Mouse (Mus musculus): ENCODE measurements around the gene Pfdn5. TPM values are rescaled to one million over a fixed set of nuclear protein-coding genes. Genes with fewer than 3 reads are reported as not detected.
A peak's percentile ranks its signal among the peaks of the same experiment; 100 is the strongest.

Pfdn5 gene
- total RNA-seq (2021): 100 to 1,000 TPM; 262 to 287 TPM
- long read RNA-seq, experiment 1, transcript Pfdn5-205 (6 exons, 1,062 nt): major isoform, 87 of 91 reads
- long read RNA-seq, experiment 1, partial matches to known transcripts: 1 of 91 reads
- long read RNA-seq, experiment 1, other reads (novel, unspliced or antisense): 3 of 91 reads
- long read RNA-seq, experiment 2, transcript Pfdn5-205 (6 exons, 1,062 nt): major isoform, 89 of 96 reads
- long read RNA-seq, experiment 2, partial matches to known transcripts: 1 of 96 reads
- long read RNA-seq, experiment 2, other reads (novel, unspliced or antisense): 2 of 96 reads

GRCm38 (mm10) chr15:102326022-102326576 lies at the start of gene Pfdn5:
Gene Pfdn5, plus strand, starts transcription at chr15:102326116.
- peak; percentile 87 to 90 for DNase-seq
- intact Hi-C loops (cut with DNase I): no loop called here

DNA sequence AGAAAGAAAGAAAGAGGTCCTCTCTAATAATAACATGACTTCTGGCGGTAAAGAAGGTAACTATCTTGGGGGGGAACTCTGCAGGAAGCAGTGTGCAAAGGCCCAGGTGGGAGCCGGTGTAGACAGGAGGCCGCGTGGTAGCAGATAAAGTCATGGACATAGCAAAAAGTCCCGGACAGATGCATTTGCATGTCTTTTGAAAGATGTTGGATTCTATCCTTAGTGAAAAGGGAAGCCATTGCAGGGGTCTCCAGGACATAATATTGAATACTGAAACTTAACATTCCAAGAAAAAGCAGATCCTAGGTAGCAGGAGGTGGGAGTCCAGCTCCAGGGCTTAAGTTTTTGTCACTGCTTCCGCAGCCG lies 47.2 kb upstream of the Pfdn5 start:
- no peak for DNase-seq
- intact Hi-C loops (cut with DNase I): loop anchor here (2.0 kb wide), 2 partner anchors 30 to 38 kb away; no protein-coding TSS in a partner anchor

- intact Hi-C loops (cut with DNase I): loop anchor here (2.0 kb wide), 2 partner anchors 30 to 38 kb away; no protein-coding TSS in a partner anchor
- DNase-seq: peak; percentile 93 to 94
These were observed 46.7 kb upstream of the Pfdn5 start, which contains the start of gene Mfsd5 for GRCm38 (mm10) chr15:102279092-102279782. Gene Mfsd5, plus strand, starts transcription at chr15:102279454.

- no peak for DNase-seq
- intact Hi-C loops (cut with DNase I): loop anchor here (2.0 kb wide), 2 partner anchors 31 to 39 kb away; no protein-coding TSS in a partner anchor
These were observed 46.0 kb upstream of the Pfdn5 start for GRCm38 (mm10) chr15:102279783-102280520.

GRCm38 (mm10) chr15:102280623-102281022 lies 45.3 kb upstream of the Pfdn5 start:
- DNase-seq: no peak
- intact Hi-C loops (cut with DNase I): no loop called here

DNA sequence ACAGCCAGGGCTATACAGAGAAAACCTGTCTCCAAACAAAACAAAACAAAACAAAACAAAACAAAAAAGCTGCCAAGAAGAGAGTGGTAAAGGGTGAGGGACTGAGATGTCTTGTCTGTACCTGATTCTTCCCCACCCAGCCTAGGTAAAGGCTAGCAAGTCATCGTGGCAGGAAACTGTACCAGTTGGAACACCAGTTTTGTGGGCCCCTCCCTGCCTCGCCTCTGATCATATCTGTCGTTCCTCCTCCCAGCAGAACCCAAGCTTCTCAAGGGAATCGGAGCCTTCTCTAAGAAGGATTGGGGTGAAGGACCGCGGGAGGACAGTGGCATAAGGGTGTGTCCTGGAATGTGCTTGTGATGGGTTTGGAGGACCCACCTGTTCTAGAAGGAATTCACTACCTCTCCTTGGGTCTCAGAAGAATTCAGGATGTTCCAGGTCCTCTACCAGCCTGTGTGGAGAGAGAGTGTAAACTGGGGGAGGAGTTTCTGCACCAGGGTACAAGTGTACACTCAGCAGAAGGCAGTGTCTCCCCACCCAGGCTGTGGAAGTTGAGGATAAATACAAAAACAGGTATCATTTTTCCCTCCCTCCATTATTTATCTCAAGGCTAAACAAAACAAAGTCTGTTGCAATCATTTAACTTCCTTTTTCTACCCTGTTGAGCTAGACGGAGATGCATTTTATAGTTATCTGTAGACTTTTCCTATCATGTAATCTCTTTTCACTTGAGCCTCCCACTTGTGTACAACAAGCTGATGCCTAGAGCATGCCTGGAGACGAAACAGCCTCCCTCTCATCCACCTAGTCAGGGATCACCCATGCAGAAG lies 43.2 kb upstream of the Pfdn5 start:
- intact Hi-C loops (cut with DNase I): no loop called here
- DNase-seq: no peak

GRCm38 (mm10) chr15:102283648-102284047 lies 42.3 kb upstream of the Pfdn5 start:
- intact Hi-C loops (cut with DNase I): no loop called here
- no peak for DNase-seq

DNA sequence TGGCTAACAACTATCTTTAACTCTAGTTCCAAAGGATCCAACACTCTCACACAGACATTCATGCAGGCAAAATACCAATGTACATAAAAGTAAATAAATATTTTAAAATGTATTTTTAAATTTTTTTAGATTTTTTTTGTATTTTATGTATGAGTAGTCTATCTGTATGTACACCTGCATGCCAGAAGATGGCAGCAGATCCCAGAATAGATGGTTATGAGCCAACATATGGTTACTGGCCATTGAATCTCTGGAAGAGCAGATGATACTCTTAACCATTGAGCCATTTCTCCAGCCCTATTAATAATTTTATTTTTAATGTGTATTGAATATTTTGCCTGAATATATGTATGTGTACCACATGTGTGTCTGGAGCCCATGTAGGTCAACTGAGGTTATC lies 38.5 kb upstream of the Pfdn5 start:
- intact Hi-C loops (cut with DNase I): loop anchor here (5.0 kb wide), 1 partner anchor 90 kb away; no protein-coding TSS in a partner anchor
- DNase-seq: peak; percentile 44 to 64

- intact Hi-C loops (cut with DNase I): no loop called here
- peak; percentile 91 to 95 for DNase-seq
These were observed 30.1 kb upstream of the Pfdn5 start, which contains the start of gene Espl1 for GRCm38 (mm10) chr15:102295633-102296367. Gene Espl1, plus strand, starts transcription at chr15:102296266.

DNA sequence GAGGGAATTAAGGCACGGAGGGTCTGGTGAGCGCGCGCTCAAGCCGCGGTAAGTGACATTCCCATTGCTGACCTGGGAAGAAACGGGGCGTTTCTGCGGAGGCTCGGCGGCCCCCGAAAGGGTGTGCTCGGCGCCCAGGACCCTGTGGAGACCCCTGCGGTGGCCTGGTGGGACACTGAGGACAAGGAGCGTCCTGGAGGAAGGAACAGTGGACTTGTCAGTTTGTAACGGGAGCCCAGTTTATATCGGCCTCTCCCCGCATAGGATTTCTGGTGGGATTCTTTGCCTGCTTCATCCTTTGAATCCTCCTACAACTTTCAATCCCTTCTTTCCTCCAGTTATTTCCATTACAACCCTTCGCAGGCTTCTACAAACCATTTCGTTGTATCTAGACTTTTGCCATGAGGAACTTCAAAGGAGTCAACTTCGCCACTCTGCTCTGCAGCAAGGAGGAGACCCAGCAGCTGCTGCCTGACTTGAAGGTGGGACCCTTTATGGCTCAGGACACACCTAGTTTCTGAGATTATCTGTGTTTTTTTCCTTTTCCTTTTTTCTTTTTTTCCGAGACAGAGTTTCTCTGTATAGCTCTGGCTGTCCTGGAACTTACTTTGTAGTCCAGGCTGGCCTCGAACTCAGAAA lies 29.4 kb upstream of the Pfdn5 start:
- intact Hi-C loops (cut with DNase I): no loop called here
- no peak for DNase-seq

DNA sequence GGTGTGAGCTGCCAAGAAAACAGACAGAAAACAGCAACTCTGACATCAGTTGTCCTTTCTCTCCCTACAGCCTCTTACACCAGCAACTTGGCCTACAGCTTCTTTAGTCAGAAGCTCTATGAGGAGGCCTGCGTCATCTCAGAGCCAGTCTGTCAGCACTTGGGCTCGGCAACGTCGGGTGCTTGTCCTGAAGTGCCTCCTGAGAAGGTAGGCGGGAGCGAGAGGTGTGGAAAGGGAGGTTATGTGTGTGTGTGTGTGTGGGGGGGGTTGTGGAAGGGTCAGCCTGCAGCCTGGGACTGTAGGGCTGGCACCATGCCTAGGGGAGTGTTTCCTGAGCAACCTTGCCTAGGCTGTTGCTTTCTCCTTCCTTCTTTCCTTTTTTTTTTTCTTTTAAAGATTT lies 23.4 kb upstream of the Pfdn5 start:
- peak; percentile 20 to 54 for DNase-seq
- intact Hi-C loops (cut with DNase I): no loop called here

DNA sequence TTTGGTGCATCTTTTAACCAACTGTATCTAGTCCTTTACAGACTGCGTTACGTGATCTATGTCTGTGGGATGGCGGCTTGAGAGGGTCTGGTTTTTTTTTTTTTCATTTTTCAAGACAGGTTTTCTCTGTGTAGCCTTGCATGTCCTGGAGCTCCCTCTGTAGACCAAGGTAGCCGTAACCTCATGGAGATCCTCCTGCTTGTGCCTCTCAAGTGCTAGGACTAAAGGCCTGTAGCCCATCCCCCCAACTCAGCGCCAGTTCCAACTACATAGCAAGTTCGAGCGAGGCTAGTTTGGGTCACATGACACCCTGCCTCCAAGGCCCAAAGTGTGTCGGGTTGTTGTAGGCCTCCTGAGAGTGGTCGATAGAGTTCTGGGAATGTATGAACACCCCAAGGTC lies 17.2 kb upstream of the Pfdn5 start:
- intact Hi-C loops (cut with DNase I): no loop called here
- DNase-seq: no peak

GRCm38 (mm10) chr15:102310074-102310845 lies 15.7 kb upstream of the Pfdn5 start:
- DNase-seq: peak; percentile 72 to 81
- intact Hi-C loops (cut with DNase I): no loop called here

DNA sequence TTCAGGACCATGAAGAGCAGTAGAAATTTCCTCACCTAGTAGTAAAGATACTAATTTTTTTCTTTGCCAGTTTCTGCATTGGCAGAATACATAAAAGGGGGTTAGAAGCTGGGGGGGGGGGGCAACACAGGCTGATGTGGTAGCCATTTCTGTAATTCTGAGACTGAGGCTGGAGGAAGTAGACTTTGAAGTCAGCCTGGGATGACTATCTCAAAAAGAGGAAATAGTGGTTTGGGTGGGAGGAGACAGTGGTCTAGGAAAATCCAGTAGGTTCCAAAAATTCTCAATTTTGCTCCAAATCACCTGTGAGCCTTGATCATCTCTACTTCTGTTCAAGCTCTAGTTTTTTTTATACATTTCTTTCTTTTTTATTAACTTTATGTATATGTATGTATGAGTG lies 14.4 kb upstream of the Pfdn5 start:
- no peak for DNase-seq
- intact Hi-C loops (cut with DNase I): no loop called here

- DNase-seq: peak in 1 of 2 experiments; percentile 23
- intact Hi-C loops (cut with DNase I): no loop called here
These were observed 10.6 kb upstream of the Pfdn5 start for GRCm38 (mm10) chr15:102315292-102315691.

DNA sequence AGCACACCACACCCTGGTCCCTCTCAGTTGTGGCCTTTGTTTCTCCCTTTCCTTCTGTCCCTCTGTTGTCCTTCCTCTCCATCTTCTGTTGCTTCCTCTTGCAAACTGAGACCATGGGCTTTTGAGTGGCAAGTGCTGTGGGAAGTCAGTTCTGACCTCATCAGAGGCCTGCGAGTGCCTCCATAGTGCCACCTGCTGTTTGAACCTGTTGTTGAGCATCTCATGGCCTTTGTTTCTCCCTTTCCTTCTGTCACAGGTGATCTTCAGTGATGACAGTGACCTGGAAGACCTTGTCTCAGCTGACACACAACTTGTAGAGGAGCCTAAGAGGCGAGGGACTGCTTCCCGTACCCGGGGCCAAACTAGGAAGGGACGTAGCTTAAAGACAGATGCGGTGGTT lies 9.7 kb upstream of the Pfdn5 start:
- intact Hi-C loops (cut with DNase I): loop anchor here (1.0 to 2.0 kb wide), 2 partner anchors 27 to 77 kb away; no protein-coding TSS in a partner anchor
- peak; percentile 69 to 83 for DNase-seq

- peak in 1 of 2 experiments; percentile 17 for DNase-seq
- intact Hi-C loops (cut with DNase I): no loop called here
These were observed 1.1 kb upstream of the Pfdn5 start for GRCm38 (mm10) chr15:102324654-102325473.
